Mouse (Mus musculus) stomach, embryonic 14.5 days (tissue): ENCODE data around the gene Tuba3b. TPM values are rescaled to one million over a fixed set of nuclear protein-coding genes. Genes with fewer than 3 reads are reported as not detected.

Experiments
- ATAC-seq: fragments of 200-750 bp; cut with Nextera tagmentation; 2 replicates; pipeline ENCODE4 v1.8.0; 2017; ENCODE audit warnings: low read depth, moderate TSS enrichment; ENCODE audit not compliant: insufficient number of reproducible peaks, insufficient read depth, low FRiP score
- H3K27ac ChIP-seq: fragments of 300-500 bp; sonication (generic); 2 replicates; pipeline ENCODE4 v1.5.1; 2014; ENCODE audit warnings: mild to moderate bottlenecking, low read length, moderate library complexity, mixed read lengths
- H3K27me3 ChIP-seq: fragments of 300-500 bp; sonication (generic); 2 replicates; pipeline ENCODE4 v1.6.1; 2014; ENCODE audit warnings: low read length, control low read depth, mixed read lengths; ENCODE audit not compliant: control insufficient read depth, insufficient read depth
- H3K36me3 ChIP-seq: fragments of 300-500 bp; sonication (generic); 2 replicates; pipeline ENCODE4 v1.6.1; 2014; ENCODE audit warnings: mild to moderate bottlenecking, control low read depth, low read length, moderate library complexity, mixed read lengths; ENCODE audit not compliant: control insufficient read depth, insufficient read depth
- H3K4me1 ChIP-seq: fragments of 300-500 bp; sonication (generic); 2 replicates; pipeline ENCODE4 v1.6.1; 2014; ENCODE audit warnings: low read length, control low read depth, mixed read lengths; ENCODE audit not compliant: control insufficient read depth, insufficient read depth
- H3K4me2 ChIP-seq: fragments of 300-500 bp; sonication (generic); replicated peaks from 2 replicates; pipeline ENCODE4 v1.6.1; 2014; ENCODE audit warnings: low read depth, low read length, control low read depth
- H3K4me3 ChIP-seq: fragments of 300-500 bp; sonication (generic); 2 replicates; pipeline ENCODE4 v1.5.1; 2014; ENCODE audit warnings: low read depth, low read length, control low read depth
- H3K9ac ChIP-seq: fragments of 300-500 bp; sonication (generic); replicated peaks from 2 replicates; pipeline ENCODE4 v1.6.1; 2014; ENCODE audit warnings: low read depth, mild to moderate bottlenecking, control low read depth, low read length, moderate library complexity, mixed read lengths
- H3K9me3 ChIP-seq: fragments of 300-500 bp; sonication (generic); 2 replicates; pipeline ENCODE4 v1.6.1; 2016; ENCODE audit warnings: low read depth, low read length, control low read depth; ENCODE audit not compliant: control insufficient read depth
- WGBS: fragments of 180-500 bp; shearing (Covaris S2); extraction: QIAGEN DNeasy Blood & Tissue Kit; methylation state at CpG from one replicate; pipeline ENCODE4 v1.1.7; 2014; 5-methylcytosine and 5-hydroxymethylcytosine counted together
- polyA plus RNA-seq: library from polyadenylated mRNA; unstranded; fragments of >200 nt; fragmentation: Nextera tagmentation; extraction: Ambion mirVana; gene quantifications from 2 replicates; pipeline ENCODE4 v1.2.1, GENCODE M21; 2014

The Tuba3b gene
- polyA plus RNA-seq, 1 experiment from 2014 or later: not detected

DNA sequence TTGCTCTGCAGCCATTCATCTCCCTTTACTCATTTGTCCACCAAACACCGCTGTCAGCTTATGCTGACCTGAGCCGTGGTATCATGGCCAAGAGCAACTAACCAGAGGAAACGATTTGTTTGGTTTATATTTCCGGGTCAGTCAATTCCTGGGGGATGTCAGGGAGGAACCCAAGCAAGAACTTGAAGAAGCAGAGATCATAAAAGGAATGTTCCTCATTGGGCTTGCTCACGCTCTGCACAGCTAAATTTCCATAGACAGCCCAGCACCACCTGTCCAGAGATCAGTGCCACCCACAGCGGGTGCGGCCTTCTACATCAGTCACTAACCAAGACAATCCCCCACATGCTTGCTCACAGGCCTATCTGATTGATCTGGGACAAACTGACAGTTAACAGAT is 1.3 kb upstream of the Tuba3b start, which contains the start of gene Lmntd1:
Gene Lmntd1, minus strand, starts transcription at position 101 of the 400 bp plus-strand sequence.
- no peak for ATAC-seq
- Histone ChIP-seq H3K9me3 (no peaks in the 10 kb centered on the region), H3K27me3 (no peaks in the 10 kb centered on the region), H3K9ac (no peak within 1 kb of the TSS), H3K4me3 (no peak within 1 kb of the TSS), H3K27ac (no peak within 1 kb of the TSS), H3K4me2 (no peak within 1 kb of the TSS), H3K4me1 (0 out of 2 replicates have a peak, but pooled peaks cover 3% of the 10 kb centered on the region), H3K36me3 (no peaks in the 10 kb centered on the region)
- WGBS: 58% methylated on average over 7 of the region's 7 CpGs

DNA sequence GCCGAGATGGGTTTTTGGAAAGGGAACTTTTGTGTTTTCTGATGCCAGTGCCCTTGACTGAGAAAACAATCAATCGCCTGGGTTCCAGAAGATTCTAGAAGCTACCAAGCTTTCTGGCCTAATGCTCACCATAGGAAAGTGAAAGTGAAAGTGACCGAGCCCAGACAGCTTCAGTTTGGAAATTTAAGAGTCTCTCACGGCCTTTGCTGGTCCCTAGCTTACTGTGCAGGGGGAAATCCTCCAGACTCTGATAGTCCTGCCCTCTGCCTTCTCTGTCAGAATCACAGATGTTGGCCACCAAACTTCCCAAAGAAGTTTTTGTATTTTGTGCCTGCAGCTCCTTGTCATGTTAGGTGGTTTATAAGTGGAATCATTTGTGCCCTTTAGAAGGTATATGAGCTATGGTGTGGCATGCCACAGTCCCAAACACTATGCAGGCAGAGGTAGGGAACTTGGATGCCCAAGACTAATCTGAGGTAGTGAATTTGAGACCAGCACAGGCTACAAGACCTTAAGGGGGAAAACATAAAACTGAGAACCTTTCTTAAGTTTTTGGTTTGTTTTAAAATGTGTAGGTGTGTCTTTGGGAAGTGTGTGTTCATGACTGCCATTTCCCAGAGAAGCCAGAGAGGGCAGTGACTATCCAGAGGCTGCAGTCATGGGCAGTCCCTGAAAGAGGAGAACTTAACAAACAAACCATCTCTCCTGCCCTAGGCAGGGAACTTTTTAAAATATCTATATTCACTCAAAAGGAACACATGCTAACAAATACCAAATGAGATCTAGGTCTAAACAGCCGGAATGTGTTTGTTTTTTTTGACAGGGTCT is 1.1 kb downstream of the Tuba3b start:
- H3K4me3 ChIP-seq: no peak overlapping the region
- H3K4me1 ChIP-seq: 0 out of 2 replicates have a peak, but pooled peaks cover 3% of the 10 kb centered on the region
- no peaks in the 10 kb centered on the region for H3K27me3 ChIP-seq
- WGBS: 75% methylated on average over 5 of the region's 5 CpGs
- no peaks in the 10 kb centered on the region for H3K36me3 ChIP-seq
- no peak overlapping the region for H3K27ac ChIP-seq
- H3K4me2 ChIP-seq: no peak overlapping the region
- ATAC-seq: no peak
- H3K9me3 ChIP-seq: no peaks in the 10 kb centered on the region
- no peak overlapping the region for H3K9ac ChIP-seq

DNA sequence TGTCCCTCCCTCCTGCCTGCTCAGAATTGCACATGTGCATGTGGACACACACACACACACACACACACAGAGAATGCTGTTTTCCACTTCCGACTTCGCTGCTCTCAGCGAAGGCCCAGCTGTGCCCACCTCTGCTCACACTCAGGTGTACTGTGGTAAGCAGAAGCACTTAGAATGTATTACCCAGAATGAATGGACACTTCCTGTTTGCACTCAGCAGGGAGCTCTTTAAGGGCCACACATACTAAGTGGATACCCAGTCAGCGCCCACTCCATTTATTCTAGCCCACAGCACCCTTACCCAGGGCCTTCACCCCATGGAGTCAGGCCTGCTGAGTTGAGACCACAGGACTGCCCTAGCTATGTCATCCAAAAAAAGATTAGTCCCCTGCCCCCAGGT is 7.6 kb downstream of the Tuba3b start:
- 84% methylated on average over 4 of the region's 4 CpGs for WGBS
- no peak for ATAC-seq

DNA sequence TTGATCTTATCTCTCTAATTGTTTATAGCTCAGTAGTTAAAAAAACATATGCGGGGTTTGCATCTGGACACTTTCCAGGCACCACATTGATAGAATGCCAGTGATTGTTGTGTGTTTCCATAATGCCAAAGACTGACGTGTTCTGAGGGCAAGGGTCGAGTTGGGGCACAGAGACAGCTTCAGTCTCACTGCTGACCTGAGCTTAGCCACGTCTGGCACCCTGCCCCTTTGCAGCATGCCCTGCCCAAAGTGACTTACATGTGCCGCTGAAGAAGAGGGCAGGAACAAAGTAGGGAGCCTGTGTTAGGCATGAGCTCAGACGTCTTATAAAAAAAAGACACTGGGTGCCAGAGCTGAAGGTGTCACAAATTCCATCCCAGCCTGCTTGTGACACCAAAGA is 14.7 kb downstream of the Tuba3b start:
- H3K4me3 ChIP-seq: no peak overlapping the region
- WGBS: 47% methylated on average over 6 of the region's 6 CpGs
- no peak overlapping the region for H3K9ac ChIP-seq
- H3K4me2 ChIP-seq: no peak overlapping the region
- no peak overlapping the region for H3K27ac ChIP-seq
- no peak for ATAC-seq
- no peaks in the 10 kb centered on the region for H3K4me1 ChIP-seq
- no peaks in the 10 kb centered on the region for H3K36me3 ChIP-seq
- no peaks in the 10 kb centered on the region for H3K27me3 ChIP-seq
- no peaks in the 10 kb centered on the region for H3K9me3 ChIP-seq

More for the DNA sequence above, 7.6 kb downstream of the Tuba3b start:
- Histone ChIP-seq H3K4me3 (no peak overlapping the region), H3K36me3 (no peaks in the 10 kb centered on the region), H3K4me1 (no peaks in the 10 kb centered on the region), H3K4me2 (no peak overlapping the region), H3K27me3 (no peaks in the 10 kb centered on the region), H3K9ac (no peak overlapping the region), H3K9me3 (no peaks in the 10 kb centered on the region), H3K27ac (no peak overlapping the region)

DNA sequence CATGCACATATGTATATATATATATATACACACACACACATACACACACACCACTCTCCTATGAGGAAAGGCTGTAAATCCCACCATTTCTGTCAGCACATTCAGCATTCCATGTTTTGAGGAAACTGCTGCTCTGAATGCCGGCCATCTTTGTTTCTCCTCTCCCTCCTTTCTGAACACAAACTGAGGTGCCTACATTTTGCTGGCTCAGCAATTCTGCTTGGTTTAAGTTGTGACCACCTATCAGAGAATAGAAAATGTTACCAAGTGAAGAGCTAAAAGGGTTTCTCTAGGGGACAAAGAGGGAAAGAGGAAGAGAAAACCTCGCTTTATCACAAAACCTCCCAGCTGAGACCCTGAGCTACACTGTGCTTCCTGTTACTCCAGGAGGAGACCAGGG is 18.9 kb downstream of the Tuba3b start:
- H3K27me3 ChIP-seq: no peaks in the 10 kb centered on the region
- H3K4me3 ChIP-seq: no peak overlapping the region
- H3K4me2 ChIP-seq: no peak overlapping the region
- H3K27ac ChIP-seq: no peak overlapping the region
- WGBS: 82% methylated on average over 2 of the region's 2 CpGs
- H3K4me1 ChIP-seq: no peaks in the 10 kb centered on the region; the same call in 1 of the 2 replicates
- no peaks in the 10 kb centered on the region for H3K36me3 ChIP-seq
- no peak overlapping the region for H3K9ac ChIP-seq
- no peak for ATAC-seq
- H3K9me3 ChIP-seq: no peaks in the 10 kb centered on the region

DNA sequence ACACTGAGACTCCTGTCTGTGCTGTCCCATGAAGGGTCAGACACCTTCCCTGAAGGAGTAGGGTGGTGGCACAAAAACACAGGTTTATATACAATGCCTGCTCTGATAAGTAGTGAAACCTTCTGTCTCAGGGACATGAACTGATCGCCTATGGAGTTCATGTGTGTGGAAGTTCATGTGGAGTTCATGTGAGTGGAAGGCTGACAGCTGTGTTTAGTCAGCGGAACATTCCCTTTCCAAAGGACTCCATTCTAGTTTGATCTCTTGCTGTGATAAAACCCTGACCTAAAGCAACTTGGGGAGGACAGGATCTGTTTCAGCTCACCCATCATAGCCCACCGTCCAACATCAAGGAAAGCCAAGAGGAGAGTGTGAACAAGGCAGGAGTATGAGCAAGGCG is 21.1 kb downstream of the Tuba3b start:
- H3K4me2 ChIP-seq: no peak overlapping the region
- no peaks in the 10 kb centered on the region; the same call in 1 of the 2 replicates for H3K4me1 ChIP-seq
- no peak for ATAC-seq
- WGBS: 46% methylated on average over 4 of the region's 4 CpGs
- no peak overlapping the region for H3K4me3 ChIP-seq
- H3K27me3 ChIP-seq: no peaks in the 10 kb centered on the region
- no peak overlapping the region for H3K27ac ChIP-seq
- H3K9me3 ChIP-seq: 0 out of 2 replicates have a peak, but pooled peaks cover 5% of the 10 kb centered on the region
- H3K9ac ChIP-seq: no peak overlapping the region
- no peaks in the 10 kb centered on the region for H3K36me3 ChIP-seq

DNA sequence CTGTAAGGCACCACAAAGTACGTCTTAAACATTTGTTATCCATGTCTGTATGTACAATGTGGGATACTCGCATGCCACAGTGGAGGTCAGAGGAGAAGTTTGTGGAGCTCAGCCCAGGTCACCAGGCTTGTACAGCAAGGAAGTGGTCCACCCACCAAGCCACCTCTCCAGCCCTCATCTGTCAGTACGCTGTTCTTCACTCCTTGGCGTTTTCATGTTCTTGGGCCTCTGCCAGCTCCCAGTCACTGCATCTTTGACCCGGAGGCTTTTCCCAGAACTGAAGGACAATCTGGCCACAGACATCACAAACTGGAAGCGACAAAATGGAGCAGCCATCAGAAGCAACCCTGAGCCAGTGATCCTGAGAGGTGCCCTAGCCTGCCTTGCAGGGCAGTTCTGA is 22.7 kb downstream of the Tuba3b start:
- Histone ChIP-seq H3K27me3 (no peaks in the 10 kb centered on the region), H3K4me1 (no peaks in the 10 kb centered on the region; the same call in 1 of the 2 replicates), H3K36me3 (no peaks in the 10 kb centered on the region), H3K9ac (no peak overlapping the region), H3K4me3 (no peak overlapping the region), H3K4me2 (no peak overlapping the region), H3K9me3 (0 out of 2 replicates have a peak, but pooled peaks cover 5% of the 10 kb centered on the region), H3K27ac (no peak overlapping the region)
- WGBS: 63% methylated on average over 6 of the region's 6 CpGs
- ATAC-seq: no peak

DNA sequence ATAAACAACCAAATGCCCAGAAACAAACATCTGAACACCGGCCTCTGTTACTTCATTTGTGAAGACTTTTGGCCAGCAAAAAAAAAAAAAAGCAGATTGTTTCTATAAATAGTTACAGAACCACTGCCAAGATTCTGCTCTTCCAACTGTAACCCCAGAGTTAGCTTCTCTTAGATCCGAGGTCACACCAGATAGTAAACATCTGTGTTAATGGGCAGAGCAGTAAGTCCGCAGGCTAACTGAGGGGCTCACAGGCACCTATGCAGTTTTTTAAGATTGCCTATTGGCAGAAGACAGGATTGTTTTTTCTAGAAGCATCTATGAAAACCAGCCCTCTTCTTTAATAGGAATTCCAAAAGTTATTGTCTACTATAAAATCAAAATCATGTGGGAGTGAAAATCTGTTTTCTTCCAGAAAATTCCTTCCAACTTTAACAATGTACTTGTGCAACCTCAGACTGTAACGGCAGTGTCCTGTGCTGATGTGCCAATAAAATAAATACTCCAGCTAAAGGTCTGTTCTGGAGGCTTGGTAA is 25.5 kb downstream of the Tuba3b start:
- H3K4me1 ChIP-seq: no peaks in the 10 kb centered on the region; the same call in 1 of the 2 replicates
- H3K4me3 ChIP-seq: no peak overlapping the region
- H3K4me2 ChIP-seq: no peak overlapping the region
- no peak for ATAC-seq
- no peaks in the 10 kb centered on the region for H3K36me3 ChIP-seq
- H3K9me3 ChIP-seq: 0 out of 2 replicates have a peak, but pooled peaks cover 5% of the 10 kb centered on the region
- WGBS: 39% methylated on average over 4 of the region's 4 CpGs
- no peak overlapping the region for H3K9ac ChIP-seq
- H3K27ac ChIP-seq: no peak overlapping the region
- H3K27me3 ChIP-seq: no peaks in the 10 kb centered on the region
